Mouse (Mus musculus) liver, embryonic 14.5 days (tissue): Measurements from ENCODE around the gene Dynlt1c.
"Not testable (repeated sequence)": the region's sequence is repeated elsewhere in the genome, so short reads cannot be mapped to it uniquely, and the experiment has no call there.

Experiments used
- CTCF ChIP-seq: IDR thresholded peaks from 2 replicates; pipeline ENCODE4 v1.5.1; 2016; ENCODE audit warnings: antibody characterized with exemption, low read depth, control low read depth
- EP300 ChIP-seq: IDR thresholded peaks from 2 replicates; pipeline ENCODE4 v1.6.1; 2016; ENCODE audit warnings: antibody characterized with exemption, low read depth

- not testable (repeated sequence) for TF ChIP-seq EP300, CTCF
Measured at GRCm38 (mm10) chr17:6645668-6646067, 44.2 kb downstream of the Dynlt1c start.
